Comparison of ENCODE assay signal across 27 mouse cellular contexts in the genomic region with DNA sequence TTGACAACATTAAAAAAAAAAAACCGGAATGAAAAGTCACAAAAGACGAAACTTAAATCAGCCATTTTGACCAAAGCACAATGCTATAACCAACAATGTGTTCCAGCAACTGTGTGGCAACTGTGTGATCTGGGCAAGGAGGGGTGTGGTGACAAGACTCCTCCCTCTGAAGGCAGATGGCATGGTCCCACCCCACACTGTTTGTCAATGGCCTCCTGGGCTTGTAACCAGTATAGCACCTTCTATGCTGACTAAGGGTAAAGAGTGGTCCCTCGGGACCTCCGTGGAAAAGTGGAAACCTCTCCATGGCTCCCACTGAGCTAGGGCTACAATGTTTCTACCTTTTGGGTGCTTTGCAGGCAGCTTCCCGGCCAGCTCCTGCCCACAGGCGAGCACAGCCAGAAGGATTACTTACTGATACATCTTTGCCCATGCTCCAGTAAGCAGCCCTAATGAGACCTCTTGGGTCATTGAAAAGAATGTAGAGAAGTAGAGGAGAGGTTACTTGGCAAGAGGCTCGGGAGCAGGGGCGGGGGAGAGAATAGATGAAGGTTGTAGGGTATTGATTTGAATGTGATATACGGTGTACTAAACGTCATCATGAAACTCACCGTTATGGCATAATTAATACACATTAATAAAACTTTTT. TPM values are rescaled to one million over a fixed set of nuclear protein-coding genes. Genes with fewer than 3 reads are reported as not detected.
DNase-seq lines count a peak whose midpoint lies in the region; ATAC-seq and TF ChIP-seq lines count a peak whose summit lies in the region.
"Had no signal": no experiment of that assay in that cellular context is flagged by ENCODE, and none has a peak within 500 bp of the region (broad histone marks: within the 10 kb centered on the region; RNA-seq: fewer than 3 reads in every experiment).

No protein-coding gene starts in this region.

- TF ChIP-seq CTCF in left cerebral cortex, adult 2 months (IDR thresholded peaks at IDR 0.05), result no peak

- WGBS in forebrain, embryonic 11.5 days, result 64% methylated on average over 11 of the region's 11 CpGs
- 69% methylated on average over 11 of the region's 11 CpGs for WGBS in forebrain, embryonic 10.5 days
- WGBS in embryonic facial prominence, embryonic 15.5 days, result 78% methylated on average over 11 of the region's 11 CpGs

- intact Hi-C loops in left cerebral cortex, adult 2 months (cut with DNase I), result no loop called here
- intact Hi-C loops in left cerebral cortex, postnatal 10 days (cut with DNase I), result no loop called here

- H3K9ac ChIP-seq in forebrain, embryonic 11.5 days (ENCODE audit: low read length), result no peak overlapping the region
- no peak overlapping the region for H3K9ac ChIP-seq in embryonic facial prominence, embryonic 15.5 days
- H3K9ac ChIP-seq: liver, postnatal 0 days had no signal

- H3K36me3 ChIP-seq in forebrain, embryonic 11.5 days (ENCODE audit: control insufficient read depth, insufficient read depth, low read length), result no peaks in the 10 kb centered on the region
- no peaks in the 10 kb centered on the region for H3K36me3 ChIP-seq in forebrain, embryonic 10.5 days (replicated peaks)
- H3K36me3 ChIP-seq in embryonic facial prominence, embryonic 15.5 days, result no peaks in the 10 kb centered on the region
- H3K36me3 ChIP-seq: heart, embryonic 10.5 days had no signal

- no peak overlapping the region for H3K4me2 ChIP-seq in forebrain, embryonic 11.5 days (ENCODE audit: low read depth, low read length, severe bottlenecking)
- no peak overlapping the region for H3K4me2 ChIP-seq in embryonic facial prominence, embryonic 15.5 days (replicated peaks)
- H3K4me2 ChIP-seq: liver, embryonic 11.5 days; midbrain, embryonic 11.5 days had no signal

- no peak for DNase-seq in forebrain, embryonic 11.5 days (ENCODE audit: low spot score)
- DNase-seq in forebrain, embryonic 10.5 days (ENCODE audit: extremely low spot score, low spot score), result no peak
- no peak for DNase-seq in left cerebral cortex, adult 2 months (ENCODE audit: extremely low spot score in 1 of 2, low spot score in 2 of 2)
- no peak for DNase-seq in left cerebral cortex, postnatal 10 days (ENCODE audit: extremely low spot score in 1 of 2, low spot score in 2 of 2)
- no peak for DNase-seq in thymus, adult 18-20 months
- no peak for DNase-seq in right cerebral cortex, adult 18-20 months
- DNase-seq: adrenal gland, postnatal 36 days; cerebellum, adult 11-12 months; cerebellum, postnatal 25 days; embryo, embryonic 11 days; kidney, adult 9 months; kidney, postnatal 25 days; liver, postnatal 0 days; thymus, postnatal 36 days had no signal

- H3K27me3 ChIP-seq in forebrain, embryonic 11.5 days (ENCODE audit: control insufficient read depth, insufficient read depth, low read length), result peaks cover 39% of the 10 kb centered on the region
- peaks cover 67% of the 10 kb centered on the region for H3K27me3 ChIP-seq in forebrain, embryonic 10.5 days (ENCODE audit: poor library complexity, severe bottlenecking)
- H3K27me3 ChIP-seq in embryonic facial prominence, embryonic 15.5 days, result peaks cover 50% of the 10 kb centered on the region

- no peaks in the 10 kb centered on the region; the same call in 1 of the 2 replicates for H3K4me1 ChIP-seq in forebrain, embryonic 11.5 days (replicated peaks; ENCODE audit: control insufficient read depth, insufficient read depth, low read length)
- peaks cover 32% of the 10 kb centered on the region for H3K4me1 ChIP-seq in forebrain, embryonic 10.5 days
- H3K4me1 ChIP-seq in embryonic facial prominence, embryonic 15.5 days, result peaks cover 10% of the 10 kb centered on the region; the same call in 1 of the 2 replicates

- H3K27ac ChIP-seq in forebrain, embryonic 11.5 days (ENCODE audit: low read depth, low read length), result no peak overlapping the region
- no peak overlapping the region for H3K27ac ChIP-seq in forebrain, embryonic 10.5 days
- no peak overlapping the region for H3K27ac ChIP-seq in left cerebral cortex, adult 2 months
- no peak overlapping the region for H3K27ac ChIP-seq in embryonic facial prominence, embryonic 15.5 days (replicated peaks)
- H3K27ac ChIP-seq: heart, embryonic 10.5 days; hindbrain, postnatal 0 days; macrophage had no signal

- ATAC-seq in forebrain, embryonic 11.5 days (replicated peaks; ENCODE audit: low FRiP score), result 0 out of 2 replicates have a peak, but pooled peaks have one; percentile 51
- peak; percentile 57 for ATAC-seq in embryonic facial prominence, embryonic 15.5 days (ENCODE audit: insufficient number of reproducible peaks, low FRiP score, low TSS enrichment, low read depth)
- ATAC-seq: hindbrain, postnatal 0 days; intestine, embryonic 16.5 days; liver, postnatal 0 days; lung, postnatal 0 days had no signal

- H3K4me3 ChIP-seq in forebrain, embryonic 11.5 days (ENCODE audit: low read depth, low read length), result no peak overlapping the region
- no peak overlapping the region for H3K4me3 ChIP-seq in forebrain, embryonic 10.5 days
- peak overlapping the region; percentile 65 for H3K4me3 ChIP-seq in left cerebral cortex, adult 2 months
- no peak overlapping the region for H3K4me3 ChIP-seq in embryonic facial prominence, embryonic 15.5 days (replicated peaks)
- H3K4me3 ChIP-seq: heart, embryonic 10.5 days had no signal

- H3K9me3 ChIP-seq in forebrain, embryonic 11.5 days (ENCODE audit: control insufficient read depth, low read length), result no peaks in the 10 kb centered on the region
- no peaks in the 10 kb centered on the region for H3K9me3 ChIP-seq in forebrain, embryonic 10.5 days
- no peaks in the 10 kb centered on the region for H3K9me3 ChIP-seq in embryonic facial prominence, embryonic 15.5 days (replicated peaks)
- H3K9me3 ChIP-seq: heart, embryonic 10.5 days had no signal

RNA-seq across cellular contexts. Expression of a gene that starts 3.8 kb away (rescaled TPM):
- 2.5 and 4.4 TPM in 2 replicates for polyA plus RNA-seq in forebrain, embryonic 11.5 days (2014; fragmentation: Nextera tagmentation; extraction: Ambion mirVana)
- polyA plus RNA-seq in forebrain, embryonic 10.5 days (2016; fragmentation: Nextera tagmentation; extraction: Ambion mirVana), result 0.64 and 0.66 TPM in 2 replicates
- total RNA-seq in left cerebral cortex, adult 2 months (2021), result 100 to 1,000 TPM; 710 to 764 TPM
- 100 to 1,000 TPM; 377 to 421 TPM for total RNA-seq in left cerebral cortex, postnatal 10 days (2021)
- polyA plus RNA-seq in embryonic facial prominence, embryonic 15.5 days (2015; fragmentation: Nextera tagmentation; extraction: Ambion mirVana), result 2.3 TPM in 2 replicates
- total RNA-seq: gastrocnemius, adult 8-10 months; granulocyte monocyte progenitor cell, adult 5-6 weeks; hematopoietic stem cell, adult 5-6 weeks had no signal
- polyA plus RNA-seq: liver, postnatal 0 days; macrophage; spleen, adult 2 months; testis, adult 2 months had no signal
